Mouse (Mus musculus): ENCODE measurements around the gene Lamb3.

Gene Lamb3

GRCm38 (mm10) chr1:193201383-193201778 lies 6.1 kb upstream of the Lamb3 start, which contains the start of gene Traf3ip3:
Gene Traf3ip3, minus strand, starts transcription at chr1:193201703.
- DNase-seq (ENCODE audit: low read depth): peak; percentile 98

GRCm38 (mm10) chr1:193203821-193204220 lies 3.7 kb upstream of the Lamb3 start:
- DNase-seq (ENCODE audit: low read depth): no peak

GRCm38 (mm10) chr1:193205431-193205830 lies 2.1 kb upstream of the Lamb3 start:
- DNase-seq (ENCODE audit: low read depth): no peak

- DNase-seq (ENCODE audit: low read depth): peak; percentile 84
Measured at GRCm38 (mm10) chr1:193208178-193208577, 679 bp downstream of the Lamb3 start.

GRCm38 (mm10) chr1:193211371-193211770 lies 3.9 kb downstream of the Lamb3 start:
- DNase-seq (ENCODE audit: low read depth): no peak

GRCm38 (mm10) chr1:193214053-193214452 lies 6.6 kb downstream of the Lamb3 start:
- no peak for DNase-seq (ENCODE audit: low read depth)

GRCm38 (mm10) chr1:193216000-193216399 lies 8.5 kb downstream of the Lamb3 start:
- no peak for DNase-seq (ENCODE audit: low read depth)

GRCm38 (mm10) chr1:193220408-193220807 lies 12.9 kb downstream of the Lamb3 start:
- no peak for DNase-seq (ENCODE audit: low read depth)

GRCm38 (mm10) chr1:193225531-193225930 lies 18.0 kb downstream of the Lamb3 start:
- DNase-seq (ENCODE audit: low read depth): no peak

GRCm38 (mm10) chr1:193226114-193226513 lies 18.6 kb downstream of the Lamb3 start:
- no peak for DNase-seq (ENCODE audit: low read depth)

- peak; percentile 21 for DNase-seq (ENCODE audit: low read depth)
Measured at GRCm38 (mm10) chr1:193226724-193227522, 19.4 kb downstream of the Lamb3 start.

GRCm38 (mm10) chr1:193227537-193227936 lies 20.0 kb downstream of the Lamb3 start:
- DNase-seq (ENCODE audit: low read depth): no peak

- DNase-seq (ENCODE audit: low read depth): peak; percentile 42
Measured at GRCm38 (mm10) chr1:193229570-193229969, 22.1 kb downstream of the Lamb3 start.

- DNase-seq (ENCODE audit: low read depth): no peak
Measured at GRCm38 (mm10) chr1:193230531-193230930, 23.0 kb downstream of the Lamb3 start.

- peak; percentile 59 for DNase-seq (ENCODE audit: low read depth)
Measured at GRCm38 (mm10) chr1:193230935-193231334, 23.4 kb downstream of the Lamb3 start.

GRCm38 (mm10) chr1:193232732-193233131 lies 25.2 kb downstream of the Lamb3 start:
- DNase-seq (ENCODE audit: low read depth): no peak

GRCm38 (mm10) chr1:193234130-193234645 lies 26.7 kb downstream of the Lamb3 start:
- DNase-seq (ENCODE audit: low read depth): no peak

GRCm38 (mm10) chr1:193234930-193235329 lies 27.4 kb downstream of the Lamb3 start:
- no peak for DNase-seq (ENCODE audit: low read depth)

GRCm38 (mm10) chr1:193238426-193238825 lies 30.9 kb downstream of the Lamb3 start:
- no peak for DNase-seq (ENCODE audit: low read depth)

- DNase-seq (ENCODE audit: low read depth): no peak
Measured at GRCm38 (mm10) chr1:193241436-193241835, 33.9 kb downstream of the Lamb3 start.

- DNase-seq (ENCODE audit: low read depth): peak; percentile 80
Measured at GRCm38 (mm10) chr1:193242238-193242637, 34.7 kb downstream of the Lamb3 start.

GRCm38 (mm10) chr1:193242863-193243262 lies 35.4 kb downstream of the Lamb3 start:
- DNase-seq (ENCODE audit: low read depth): peak; percentile 41

- DNase-seq (ENCODE audit: low read depth): no peak
Measured at GRCm38 (mm10) chr1:193243571-193244193, 36.2 kb downstream of the Lamb3 start.
